Mouse (Mus musculus) granulocyte monocyte progenitor cell, adult 5-6 weeks (primary cell): Measurements from ENCODE around the gene 4930556J24Rik. TPM values are rescaled to one million over a fixed set of nuclear protein-coding genes. Genes with fewer than 3 reads are reported as not detected.
"Not testable (repeated sequence)": the region's sequence is repeated elsewhere in the genome, so short reads cannot be mapped to it uniquely, and the experiment has no call there.

Experiments
- ATAC-seq: replicated peaks from 2 replicates; pipeline ENCODE4 v1.8.0; 2016; ENCODE audit warnings: mild to moderate bottlenecking, moderate TSS enrichment, inconsistent platforms; ENCODE audit not compliant: poor library complexity, severe bottlenecking
- total RNA-seq, 2 experiments: library from RNA; stranded (forward) in 1 of 2; stranded (reverse) in 1 of 2; fragments of 200-712, 200-1000 nt in 1 of 2; fragments of >200 nt in 1 of 2; fragmentation: Nextera tagmentation in 1 of 2; gene quantifications; 2 replicates each; pipeline ENCODE4 v1.2.3; 2014 to 2017

4930556J24Rik gene
- total RNA-seq, 2 experiments from 2014 or later: not detected

DNA sequence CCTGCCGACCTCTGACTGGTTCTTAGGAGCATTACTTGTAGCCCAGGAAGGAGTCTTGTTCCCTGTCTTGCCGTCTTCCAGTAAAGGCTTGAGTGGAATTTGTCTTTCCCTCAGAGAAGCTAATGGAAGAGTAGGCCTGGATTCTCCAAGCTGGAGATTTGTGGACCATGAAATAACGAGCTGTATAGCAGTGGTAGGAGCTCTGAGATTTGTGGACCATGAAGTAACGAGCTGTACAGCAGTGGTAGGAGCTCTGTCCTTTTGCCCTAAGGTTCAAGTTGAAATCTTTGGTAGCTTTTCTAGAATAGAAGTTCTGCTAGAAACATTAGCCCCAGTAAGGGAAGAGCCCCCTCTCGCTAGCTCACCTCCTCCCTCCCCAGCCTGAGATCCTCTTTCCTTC, 1.8 kb upstream of the 4930556J24Rik start:
- no peak for ATAC-seq

DNA sequence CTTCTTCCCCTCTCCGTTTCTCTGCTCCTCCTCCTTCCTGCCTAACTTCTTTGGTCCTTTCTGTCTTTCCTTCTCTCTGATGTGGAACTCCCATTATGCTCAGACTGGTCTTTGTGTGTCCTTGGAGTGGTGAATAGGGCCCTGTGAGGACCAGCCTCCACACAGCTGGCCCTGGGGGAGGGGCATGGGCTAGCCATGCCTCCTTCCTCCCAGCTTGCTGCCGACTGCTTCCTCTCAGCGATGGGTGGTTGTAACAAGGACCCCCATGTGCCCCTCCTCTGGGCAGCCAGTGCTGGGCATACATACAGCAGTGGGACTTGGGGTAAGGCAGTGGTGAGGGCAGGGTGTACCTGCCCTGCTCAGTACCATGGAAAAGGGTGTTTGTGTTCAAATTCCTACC, 2.3 kb downstream of the 4930556J24Rik start:
- ATAC-seq: no peak

DNA sequence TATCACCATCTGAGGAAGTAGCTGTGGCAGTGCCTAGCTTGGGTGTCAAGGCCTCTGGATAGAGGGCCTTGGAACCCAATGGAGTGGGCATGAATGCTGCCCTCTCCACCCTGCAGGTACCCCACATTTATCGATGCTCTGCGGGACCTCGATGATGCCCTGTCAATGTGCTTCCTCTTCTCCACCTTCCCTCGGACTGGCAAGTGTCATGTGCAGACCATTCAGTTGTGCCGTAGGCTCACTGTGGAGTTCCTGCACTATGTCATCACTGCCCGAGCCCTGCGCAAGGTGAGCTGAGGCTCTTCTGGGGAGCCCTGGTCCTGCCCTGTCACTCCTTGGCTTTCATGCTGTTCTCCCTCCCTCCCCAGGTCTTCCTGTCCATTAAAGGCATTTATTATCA, 3.5 kb downstream of the 4930556J24Rik start:
- no peak for ATAC-seq

DNA sequence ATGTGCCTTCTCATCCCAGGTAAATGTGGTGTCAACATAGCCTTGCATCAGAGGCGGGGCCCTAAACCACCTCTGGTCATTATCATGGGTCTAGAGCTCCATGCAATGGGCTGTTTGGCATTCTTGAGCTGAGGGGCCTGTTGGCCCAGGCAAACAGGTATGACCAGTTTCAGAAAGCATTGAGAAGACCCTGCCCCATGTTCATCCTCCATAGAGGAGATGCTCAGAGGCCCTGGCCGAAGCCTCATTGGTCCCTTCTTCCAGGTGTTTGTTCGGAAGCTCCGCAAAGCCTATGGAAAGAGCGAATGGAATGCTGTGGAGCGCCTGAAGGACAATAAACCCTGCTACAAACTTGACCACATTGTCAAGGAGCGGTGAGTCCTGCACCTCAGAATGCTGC, 6.2 kb downstream of the 4930556J24Rik start:
- ATAC-seq: no peak

DNA sequence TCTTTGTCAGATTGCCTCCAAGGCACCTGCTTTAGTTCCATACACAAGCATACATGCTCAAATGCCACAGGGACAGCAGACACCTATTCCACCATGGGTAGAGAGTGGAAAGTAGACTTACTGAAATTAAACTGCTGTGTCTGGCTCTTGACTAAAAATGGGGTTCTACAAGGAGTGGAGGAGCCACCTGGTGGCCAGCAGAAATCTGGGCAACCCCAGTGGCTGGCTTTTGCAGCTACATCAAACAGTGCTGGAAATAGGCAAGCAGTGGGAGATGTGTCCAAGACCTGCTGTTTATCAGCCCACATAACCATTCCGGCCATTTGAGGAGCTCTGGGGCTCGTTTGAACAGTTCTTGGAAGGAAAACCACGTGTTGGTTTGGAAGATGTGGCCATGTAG, 6.7 kb downstream of the 4930556J24Rik start:
- no peak for ATAC-seq

DNA sequence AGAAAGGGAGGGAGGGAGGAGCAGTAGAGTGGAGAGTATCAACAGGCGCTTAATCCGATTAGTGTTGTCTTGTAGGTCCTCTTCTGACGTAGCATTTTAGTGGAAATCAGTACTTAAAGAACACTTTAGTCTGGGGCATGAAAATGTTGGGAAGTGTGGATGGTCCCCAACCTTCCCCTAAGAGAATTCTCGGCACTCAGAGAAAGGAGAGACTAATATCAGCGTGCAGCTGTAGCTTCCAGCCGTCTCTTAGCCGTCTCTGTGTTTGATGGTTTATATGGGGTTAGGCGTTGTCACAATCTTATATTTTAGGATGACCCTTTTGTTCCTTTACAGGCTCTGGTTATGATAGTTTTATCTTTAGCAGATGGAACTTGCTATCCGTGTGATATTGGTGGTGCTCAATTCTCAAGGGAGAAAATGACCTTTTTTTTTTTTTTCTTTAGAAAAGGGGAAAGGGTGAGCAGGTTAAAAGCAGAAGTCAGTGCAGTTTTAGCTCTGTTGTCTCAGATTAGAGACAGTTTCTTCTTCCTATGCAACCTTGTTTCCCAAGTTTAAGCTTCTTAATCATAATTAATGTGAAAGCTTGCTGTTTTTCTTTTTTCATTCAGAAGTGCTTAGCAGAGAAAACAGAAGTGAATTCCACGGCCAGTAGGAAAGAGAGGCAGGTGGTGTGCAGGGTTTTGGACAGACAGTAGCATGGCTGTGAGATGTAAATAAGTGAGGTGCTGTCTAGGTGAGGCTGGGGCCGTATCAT, 12.0 kb downstream of the 4930556J24Rik start:
- peak; percentile 41 for ATAC-seq

DNA sequence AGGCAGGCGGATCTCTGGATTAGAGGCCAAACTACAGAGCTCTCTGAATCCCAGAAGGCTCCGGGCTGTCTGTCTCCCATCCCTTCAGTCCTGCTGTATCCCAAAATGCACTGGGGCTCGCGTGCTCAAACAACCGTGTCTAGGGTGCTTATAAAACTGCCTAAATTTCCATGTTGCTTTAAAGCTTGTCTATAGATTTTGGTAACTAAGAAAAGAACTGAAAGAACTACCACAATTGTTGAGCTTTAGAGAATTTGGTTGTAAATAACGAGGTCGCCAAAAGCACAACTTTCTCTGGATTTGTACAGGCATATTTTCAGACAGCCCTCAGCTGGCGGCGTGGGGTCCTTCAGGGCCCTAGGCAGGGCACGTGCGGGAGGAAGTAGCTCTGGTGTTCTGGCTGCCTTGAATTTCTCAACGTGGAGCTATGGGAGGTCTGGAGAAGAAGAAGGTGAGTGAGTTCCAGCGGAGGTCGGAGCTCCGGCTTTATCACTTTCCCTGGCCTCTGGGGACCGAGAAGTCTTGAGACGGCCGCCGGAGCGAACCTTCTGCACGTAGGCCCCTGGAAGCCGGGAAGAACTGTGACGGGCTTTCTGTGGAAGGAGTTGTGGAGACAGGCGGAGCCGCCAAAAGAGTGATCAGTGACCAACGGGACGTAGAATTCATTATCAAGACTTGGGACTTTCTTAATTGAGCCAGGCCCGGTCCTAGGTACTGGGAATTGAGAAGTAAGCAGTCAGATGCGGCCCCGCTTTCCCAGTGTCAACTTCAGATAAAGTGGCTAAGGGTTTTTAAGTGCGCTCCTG, 12.8 kb downstream of the 4930556J24Rik start, which contains the start of gene Pes1:
Gene Pes1, plus strand, starts transcription at position 366 of the 806 bp plus-strand sequence.
- ATAC-seq: peak; percentile 90

DNA sequence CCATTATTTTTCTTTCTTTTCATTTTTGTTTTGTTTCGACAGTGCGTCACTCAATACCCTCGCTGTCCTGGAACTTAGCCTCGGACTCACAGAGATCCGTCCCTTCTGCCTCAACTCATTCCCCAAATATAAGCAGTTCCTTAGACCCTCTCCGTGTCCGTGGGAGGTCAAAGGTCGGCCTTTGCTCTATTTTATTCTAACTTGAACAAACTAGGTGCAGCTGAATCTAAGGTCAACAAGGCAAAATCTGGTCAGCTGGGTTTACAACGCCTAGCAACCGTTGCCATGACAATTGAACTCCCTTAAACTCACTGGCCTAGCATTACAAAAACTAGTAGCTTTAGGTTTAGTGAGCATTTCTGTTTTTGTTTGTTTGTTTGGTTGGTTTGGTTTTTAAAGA, 13.4 kb downstream of the 4930556J24Rik start:
- ATAC-seq: no peak

DNA sequence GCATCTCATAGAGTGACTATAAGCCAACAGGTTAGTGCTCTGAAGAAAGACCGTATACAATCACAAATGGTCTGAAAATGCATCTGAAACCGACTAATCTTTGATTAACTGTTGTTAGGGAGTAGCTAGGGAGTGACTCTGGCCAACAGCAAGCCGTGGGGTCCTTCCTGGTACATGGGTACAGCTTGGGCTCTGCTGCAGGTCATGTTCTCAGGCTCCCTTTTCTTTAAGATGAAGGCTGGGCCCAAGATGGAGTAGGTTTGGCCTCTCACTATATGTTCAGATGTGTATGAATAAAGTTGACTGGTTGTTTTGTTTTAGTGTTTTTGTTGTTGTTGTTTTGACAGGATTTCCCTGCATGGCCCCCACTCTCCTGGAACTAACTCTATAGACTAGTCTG, 14.8 kb downstream of the 4930556J24Rik start:
- ATAC-seq: no peak

DNA sequence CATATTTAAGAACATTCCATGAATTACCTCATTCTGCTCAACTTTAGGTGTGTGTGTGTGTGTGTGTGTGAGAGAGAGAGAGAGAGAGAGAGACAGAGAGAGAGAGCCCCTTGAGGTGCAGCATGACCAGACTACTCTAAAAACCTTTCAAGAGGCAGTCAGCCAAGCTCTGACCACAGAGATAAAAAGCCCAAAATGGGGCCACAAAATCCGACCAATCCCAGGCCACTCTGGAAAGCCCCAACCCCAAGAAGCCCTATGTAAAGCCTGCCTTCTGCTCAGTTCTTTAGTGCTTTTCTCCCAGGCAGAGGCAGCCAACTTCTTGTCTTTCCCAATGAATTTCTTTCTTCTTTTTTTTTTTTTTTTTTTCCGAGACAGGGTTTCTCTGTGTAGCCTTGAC, 15.7 kb downstream of the 4930556J24Rik start:
- ATAC-seq: no peak

DNA sequence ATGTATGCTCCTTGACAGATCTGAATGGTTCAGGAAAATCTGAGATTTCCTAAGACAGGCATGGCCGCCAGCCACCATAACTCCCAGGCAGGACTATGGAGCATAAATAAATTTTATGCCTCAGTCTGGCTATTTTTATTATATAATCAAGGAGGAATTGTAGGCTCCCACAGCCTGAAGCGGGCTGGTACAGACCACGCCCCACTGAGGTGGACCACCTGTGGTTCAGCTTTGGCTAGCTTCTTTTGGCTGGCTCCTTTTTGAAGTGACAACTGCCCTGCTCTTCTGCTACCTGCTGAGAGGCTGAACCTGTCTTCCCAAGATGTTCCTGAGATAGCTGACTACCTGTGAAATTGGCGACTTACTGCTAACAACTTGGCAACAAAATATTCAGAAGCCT, 21.2 kb downstream of the 4930556J24Rik start:
- not testable (repeated sequence) for ATAC-seq

DNA sequence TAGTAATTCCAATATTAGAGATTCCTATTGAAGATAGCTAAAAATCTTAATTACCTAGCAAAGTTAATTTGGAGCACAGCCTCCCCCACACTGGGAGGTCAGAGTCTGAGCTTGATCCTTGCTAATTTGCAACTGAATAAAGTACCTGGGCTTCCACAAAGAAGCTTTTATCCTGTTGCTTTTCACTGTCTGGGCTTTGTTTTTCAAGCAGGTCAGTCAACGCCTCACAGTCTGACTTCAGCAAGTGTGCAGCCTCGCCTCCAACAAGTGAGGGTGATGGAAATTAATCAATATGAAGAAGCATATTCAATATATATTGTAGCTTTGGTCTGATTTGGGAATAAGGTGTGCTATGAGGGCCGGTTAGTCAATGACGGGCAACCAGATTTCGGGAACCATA, 21.7 kb downstream of the 4930556J24Rik start:
- ATAC-seq: not testable (repeated sequence)

DNA sequence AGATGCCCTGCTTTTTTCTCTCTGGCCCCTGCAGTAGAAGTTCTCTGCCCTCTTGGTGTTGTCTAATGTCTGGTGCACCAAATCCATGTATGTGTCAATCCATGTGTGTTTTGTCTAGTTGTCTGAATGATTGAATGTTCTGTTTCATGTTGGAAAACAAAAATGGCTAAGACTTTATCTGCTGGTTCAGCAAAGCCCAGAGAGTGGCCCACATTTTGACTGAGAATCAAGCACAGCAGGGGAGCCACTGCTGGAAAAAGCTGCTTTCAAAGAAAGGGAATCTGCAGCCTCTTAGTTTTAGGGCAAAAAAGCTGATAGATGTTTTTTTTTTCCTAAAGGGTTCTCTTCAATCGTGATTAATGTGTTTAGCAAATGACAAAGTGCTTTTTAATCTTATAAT, 30.2 kb downstream of the 4930556J24Rik start:
- no peak for ATAC-seq

DNA sequence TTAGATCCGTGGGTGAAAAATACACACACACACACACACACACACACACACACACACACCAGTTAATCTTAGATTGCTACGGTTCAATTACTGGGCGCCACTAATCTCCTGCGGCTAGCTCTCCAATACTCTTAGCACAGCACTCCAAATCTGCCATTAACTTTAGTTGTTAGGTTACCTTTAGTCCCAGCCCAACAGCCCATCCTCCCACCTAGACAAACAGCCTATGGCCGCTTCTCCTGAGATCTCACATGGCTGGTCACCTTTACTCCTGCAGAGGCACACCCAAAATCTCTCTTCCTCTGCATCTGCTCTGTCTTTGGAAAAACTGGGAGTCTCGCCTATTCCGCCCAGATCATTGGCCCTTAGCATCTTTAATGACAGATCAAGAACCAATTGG, 35.2 kb downstream of the 4930556J24Rik start:
- no peak for ATAC-seq

DNA sequence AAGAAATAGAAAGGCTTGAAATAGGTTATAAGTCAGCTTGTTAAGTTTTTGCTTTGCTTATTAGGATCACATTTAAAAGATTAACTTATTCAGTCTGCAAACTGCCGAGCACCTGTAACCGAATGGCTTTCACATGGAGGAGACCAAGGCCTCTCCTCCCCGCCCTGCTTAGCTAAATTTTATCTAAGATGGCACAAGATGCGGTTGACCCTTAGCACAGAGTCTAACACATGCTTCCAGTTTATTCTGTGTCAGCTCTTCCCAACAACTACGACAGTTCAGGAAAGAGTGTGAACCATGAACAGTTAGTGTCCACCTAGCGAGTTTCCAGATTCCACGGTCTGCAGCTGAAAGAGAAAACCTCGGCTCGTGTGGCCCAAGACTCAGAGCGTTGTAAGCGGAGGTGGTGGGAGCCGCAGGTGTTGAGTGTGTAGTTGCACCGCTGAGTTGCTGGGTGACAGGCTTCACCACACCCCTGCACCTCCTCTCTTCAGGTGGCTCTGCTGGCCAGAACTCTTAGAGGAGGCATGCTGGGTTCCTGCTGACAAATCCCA, 39.2 kb downstream of the 4930556J24Rik start:
- ATAC-seq: no peak

DNA sequence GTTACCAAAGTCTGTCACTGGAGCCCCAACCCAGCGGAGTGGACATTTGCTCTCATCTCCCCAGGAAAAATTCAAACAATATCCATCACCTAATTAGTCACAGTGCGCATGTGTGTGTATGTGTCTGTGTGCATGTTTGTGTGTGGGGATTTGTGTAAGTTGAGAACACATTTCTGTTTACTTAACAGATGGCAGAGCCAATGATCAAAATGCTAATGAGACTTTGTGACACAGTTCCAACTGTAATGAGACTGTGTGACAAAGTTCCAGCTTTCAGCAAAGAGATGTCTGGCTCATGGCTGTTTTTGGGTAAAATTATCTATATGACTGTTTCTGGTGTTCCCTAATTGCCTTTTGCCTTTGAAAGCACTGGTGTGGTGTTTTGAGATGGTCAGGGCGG, 40.3 kb downstream of the 4930556J24Rik start:
- no peak for ATAC-seq

DNA sequence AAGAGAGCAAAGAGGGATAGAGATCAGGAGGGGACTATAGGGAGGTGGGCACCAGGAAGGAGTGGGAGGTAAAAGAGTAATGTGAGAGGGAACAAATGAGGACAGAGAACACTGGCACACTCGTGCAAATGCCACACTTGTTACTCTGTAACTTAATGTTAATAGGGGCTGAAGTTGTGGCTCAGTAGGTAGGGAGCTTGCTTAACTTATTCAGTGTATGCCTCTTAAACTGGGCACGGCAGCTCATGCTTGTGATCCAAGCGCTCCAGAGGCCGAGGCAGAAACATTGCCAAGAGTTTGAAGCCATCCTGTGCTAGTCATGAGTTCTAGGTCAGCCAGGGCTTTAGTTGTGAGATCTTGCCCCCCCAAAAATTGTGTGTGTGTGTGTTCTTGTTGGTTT, 41.4 kb downstream of the 4930556J24Rik start:
- ATAC-seq: no peak

DNA sequence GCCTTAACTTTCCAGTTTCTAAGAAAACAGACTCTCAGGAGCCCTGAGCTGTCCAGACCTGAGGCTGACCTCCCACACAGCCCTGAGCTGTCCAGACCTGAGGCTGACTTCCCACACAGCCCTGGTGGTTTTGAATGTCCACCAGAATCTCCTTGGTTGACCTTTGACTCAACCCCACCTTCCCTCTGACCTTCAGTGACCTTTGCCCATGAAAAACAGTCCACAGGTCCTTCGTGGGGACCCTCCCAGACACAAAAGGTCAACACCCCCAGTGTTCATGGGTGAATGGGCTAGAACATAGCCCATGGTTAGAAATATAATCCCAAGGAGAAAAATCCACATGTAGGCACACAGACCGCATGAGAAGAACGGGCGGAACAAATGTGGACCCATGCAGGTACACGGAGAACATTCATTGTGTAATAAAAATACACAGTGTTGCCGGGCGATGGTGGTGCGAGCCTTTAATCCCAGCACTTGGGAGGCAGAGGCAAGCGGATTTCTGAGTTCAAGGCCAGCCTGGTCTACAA, 42.8 kb downstream of the 4930556J24Rik start:
- no peak for ATAC-seq

DNA sequence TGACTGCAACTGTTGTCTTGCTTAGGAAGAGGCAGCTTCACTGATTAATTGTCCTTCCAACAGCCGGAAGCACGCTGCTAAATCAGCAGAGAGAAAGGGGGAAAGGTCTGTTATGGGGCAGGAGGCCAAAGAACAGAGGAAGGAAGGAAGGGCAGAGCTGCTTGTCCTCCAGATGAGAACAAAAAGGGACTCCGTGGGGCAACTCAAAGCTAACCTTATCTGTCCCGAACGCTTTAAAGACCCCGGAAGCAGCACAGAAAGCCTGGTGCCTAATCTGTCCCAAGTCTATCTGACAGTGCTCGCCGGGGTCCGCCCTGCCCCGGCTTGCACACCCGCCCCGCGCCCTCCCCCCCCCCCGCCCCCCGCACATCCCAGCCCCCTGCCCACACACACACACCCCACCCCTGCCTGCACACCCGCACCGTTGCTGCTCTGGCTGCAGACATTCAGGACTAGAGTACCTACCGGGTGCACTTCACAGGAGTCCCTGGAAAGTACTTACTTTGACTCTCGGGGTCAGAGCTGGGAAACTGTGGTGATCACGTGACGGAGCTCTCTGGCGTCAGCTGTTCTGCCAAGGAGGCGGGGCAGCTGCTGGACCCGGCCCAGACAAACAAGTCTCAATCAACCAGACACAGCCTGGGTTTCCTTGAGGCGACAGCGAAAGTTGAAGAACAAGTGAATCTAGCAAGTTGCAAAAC, 44.9 kb downstream of the 4930556J24Rik start, which contains the start of gene Tcn2:
Gene Tcn2, minus strand, starts transcription at position 649 of the 701 bp plus-strand sequence.
- peak; percentile 65 for ATAC-seq

DNA sequence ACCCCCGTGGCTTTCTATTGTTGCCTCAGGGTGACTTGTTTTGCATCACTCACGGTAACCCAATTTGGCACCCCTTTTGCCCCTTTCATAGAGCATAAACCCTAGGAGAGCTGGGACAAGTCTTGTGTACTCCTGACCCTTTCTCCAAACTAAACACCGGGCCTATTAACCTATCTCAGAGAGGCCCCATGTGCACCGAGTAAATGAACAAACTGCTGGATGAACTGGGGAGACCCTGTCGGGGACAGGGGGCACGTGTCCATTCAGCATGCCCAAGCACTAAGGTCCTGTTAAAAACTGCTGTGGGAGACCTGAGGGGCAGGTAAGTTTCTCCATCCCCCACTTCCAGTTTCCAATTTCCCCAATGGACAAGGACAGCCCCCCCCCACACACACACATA, 45.6 kb downstream of the 4930556J24Rik start:
- ATAC-seq: no peak
